Mouse (Mus musculus): ENCODE results near the gene Mrpl27. TPM values are rescaled to one million over a fixed set of nuclear protein-coding genes. Genes with fewer than 3 reads are reported as not detected.

Mrpl27 gene
- total RNA-seq (2018; cell fraction: chromatin; rRNA removed), result 10 to 100 TPM in 12 of 26 experiments, 1 to 10 TPM in 14; 3.0 to 20.9 (median 9.1) TPM
- total RNA-seq (2018; cell fraction: cytosol; rRNA removed), result 100 to 1,000 TPM in 17 of 26 experiments, 10 to 100 TPM in 9; 68.6 to 149 (median 112) TPM
- total RNA-seq (2018; cell fraction: nucleus; rRNA removed), result 10 to 100 TPM in 24 of 26 experiments, 1 to 10 TPM in 2; 7.6 to 47.6 (median 26.1) TPM
- 67.1 to 97.3 TPM (median 81.8 TPM) in 3 replicates for polyA plus RNA-seq (2018)

DNA sequence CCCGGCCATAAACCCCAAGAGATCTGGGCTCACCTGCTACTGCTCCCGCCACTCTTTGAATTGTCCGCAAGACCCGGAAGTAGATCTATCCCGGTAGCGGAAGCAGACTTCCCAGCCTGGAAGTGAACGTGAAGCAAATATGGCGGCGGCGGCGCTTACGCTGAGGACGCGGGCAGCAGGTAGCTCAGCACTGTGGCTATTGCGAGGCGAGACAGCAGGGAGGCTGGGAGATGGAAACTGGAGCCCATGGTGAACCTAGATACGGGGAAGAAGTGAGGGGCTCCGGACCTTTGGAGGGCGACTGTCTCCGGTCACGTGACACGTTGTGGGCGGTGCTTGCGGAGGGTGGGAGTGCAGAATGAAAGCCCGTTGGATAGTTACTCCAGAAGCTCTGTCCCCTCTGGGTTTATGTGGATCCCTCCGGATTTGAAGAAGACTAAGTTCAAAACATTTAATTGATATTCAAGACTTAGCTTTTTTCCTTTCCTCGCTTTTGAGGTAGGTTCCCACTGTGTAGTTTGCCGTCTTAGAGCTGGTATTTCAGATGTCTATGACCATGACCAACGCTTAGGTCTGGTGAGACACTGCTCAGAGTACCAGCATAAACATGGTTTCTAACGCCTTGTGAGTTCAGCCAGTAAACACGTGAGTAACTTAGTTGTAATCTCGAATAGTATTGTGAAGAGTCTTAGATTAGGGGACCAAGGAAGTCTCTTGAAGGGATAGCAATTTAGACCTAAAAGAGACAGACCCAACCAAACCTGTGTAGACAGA is at the start of gene Mrpl27, which contains the start of gene Eme1:
Gene Mrpl27, plus strand, starts transcription at position 105 of the 774 bp plus-strand sequence.
Gene Eme1, minus strand, starts transcription at position 302 of the 774 bp plus-strand sequence.
- H3K27ac ChIP-seq, result peak within 1 kb of the TSS; percentile 95
- H3K36me3 ChIP-seq (ENCODE audit: inconsistent target), result peaks cover 20% of the 10 kb centered on the region; the same call in 1 of the 2 replicates
- peak within 1 kb of the TSS; percentile 88 for H3K4me3 ChIP-seq (ENCODE audit: inconsistent target)
- under 1% methylated on average over 32 of the region's 32 CpGs for WGBS (ENCODE audit: missing documents)
- H3K79me2 ChIP-seq (ENCODE audit: inconsistent target), result peaks cover 46% of the 10 kb centered on the region

DNA sequence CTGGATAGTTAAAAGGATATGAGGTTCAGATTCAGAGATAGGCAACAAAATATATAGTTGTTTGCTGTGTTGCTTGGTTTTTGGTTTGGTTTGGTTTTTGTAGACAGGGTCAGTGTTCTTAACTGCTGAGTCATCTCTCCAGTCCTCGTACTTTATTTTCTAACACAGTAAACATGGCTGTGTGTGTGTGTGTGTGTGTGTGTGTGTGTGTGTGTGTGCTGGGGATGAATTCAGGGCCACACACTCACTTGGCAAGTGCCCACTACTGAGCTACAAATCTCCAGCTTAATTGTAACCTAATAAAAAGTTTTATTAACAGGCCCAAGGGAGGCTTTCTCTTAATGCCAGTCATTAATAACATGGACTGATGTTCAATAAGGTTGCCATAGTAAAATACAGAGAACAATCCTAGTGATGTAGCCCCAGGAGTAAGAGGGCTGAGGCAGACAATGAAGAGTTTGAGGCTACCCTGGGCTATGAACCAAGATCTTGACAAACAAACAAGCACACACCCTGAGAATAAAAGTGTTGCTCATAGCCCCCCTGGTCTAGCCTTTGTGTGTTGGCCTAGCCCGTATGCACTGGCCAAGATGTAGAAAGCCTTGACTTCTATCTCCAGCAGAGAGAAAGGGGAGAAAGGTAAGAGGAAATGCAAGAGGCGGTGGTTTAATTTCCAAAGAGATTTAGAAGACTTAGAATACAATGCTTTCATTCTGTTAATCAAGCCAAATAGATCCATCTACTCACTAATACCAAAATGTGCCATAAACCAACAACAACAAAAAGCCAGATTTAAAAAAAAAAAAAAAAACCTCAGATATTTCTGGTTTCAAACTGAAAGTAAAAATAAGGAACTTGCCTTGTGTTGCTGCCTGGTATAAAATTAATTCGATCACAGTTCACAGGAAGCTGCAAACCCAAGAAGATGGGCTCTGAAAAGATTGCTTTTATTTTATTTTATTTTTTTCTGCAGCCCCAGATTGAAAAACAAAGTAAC is 42.5 kb upstream of the Mrpl27 start:
- Histone ChIP-seq H3K4me3 (ENCODE audit: inconsistent target) (no peak overlapping the region; the same call in 1 of the 2 replicates), H3K79me2 (ENCODE audit: inconsistent target) (no peaks in the 10 kb centered on the region), H3K27ac (peak overlapping the region; percentile 48), H3K36me3 (ENCODE audit: inconsistent target) (no peaks in the 10 kb centered on the region)
- 24% methylated on average over 4 of the region's 4 CpGs for WGBS (ENCODE audit: missing documents)

- 98% methylated on average over 4 of the region's 4 CpGs for WGBS (ENCODE audit: missing documents)
- Histone ChIP-seq H3K27ac (no peak overlapping the region), H3K4me3 (ENCODE audit: inconsistent target) (no peak overlapping the region), H3K36me3 (ENCODE audit: inconsistent target) (no peaks in the 10 kb centered on the region), H3K79me2 (ENCODE audit: inconsistent target) (no peaks in the 10 kb centered on the region)
These were observed 39.0 kb upstream of the Mrpl27 start for GRCm38 (mm10) chr11:94614603-94615002.

DNA sequence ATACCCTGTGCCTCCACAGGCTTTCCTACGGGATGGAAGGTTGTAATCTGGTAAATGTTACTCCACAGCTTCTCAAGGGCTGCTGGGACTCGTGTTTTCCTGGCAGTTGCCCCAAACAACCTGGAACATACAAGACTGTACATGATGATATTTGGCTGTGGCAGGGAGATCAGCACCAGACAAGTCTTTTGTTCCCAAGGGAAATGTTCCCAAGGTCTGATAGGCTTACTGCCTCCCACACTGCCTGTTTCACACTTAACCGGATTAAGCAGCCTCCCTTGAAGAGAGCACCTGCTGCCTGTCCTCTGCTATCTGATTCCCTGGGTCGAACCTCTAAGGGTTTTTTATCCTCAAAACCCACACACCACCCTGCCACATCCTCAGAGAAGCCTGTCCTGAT is 38.1 kb upstream of the Mrpl27 start:
- H3K79me2 ChIP-seq (ENCODE audit: inconsistent target), result no peaks in the 10 kb centered on the region
- no peak overlapping the region for H3K4me3 ChIP-seq (ENCODE audit: inconsistent target)
- H3K27ac ChIP-seq, result no peak overlapping the region
- no peaks in the 10 kb centered on the region for H3K36me3 ChIP-seq (ENCODE audit: inconsistent target)
- WGBS (ENCODE audit: missing documents), result 78% methylated on average over 4 of the region's 4 CpGs

GRCm38 (mm10) chr11:94617646-94618045 is 35.9 kb upstream of the Mrpl27 start:
- WGBS (ENCODE audit: missing documents), result 100% methylated on average over 2 of the region's 2 CpGs
- H3K4me3 ChIP-seq (ENCODE audit: inconsistent target), result no peak overlapping the region

DNA sequence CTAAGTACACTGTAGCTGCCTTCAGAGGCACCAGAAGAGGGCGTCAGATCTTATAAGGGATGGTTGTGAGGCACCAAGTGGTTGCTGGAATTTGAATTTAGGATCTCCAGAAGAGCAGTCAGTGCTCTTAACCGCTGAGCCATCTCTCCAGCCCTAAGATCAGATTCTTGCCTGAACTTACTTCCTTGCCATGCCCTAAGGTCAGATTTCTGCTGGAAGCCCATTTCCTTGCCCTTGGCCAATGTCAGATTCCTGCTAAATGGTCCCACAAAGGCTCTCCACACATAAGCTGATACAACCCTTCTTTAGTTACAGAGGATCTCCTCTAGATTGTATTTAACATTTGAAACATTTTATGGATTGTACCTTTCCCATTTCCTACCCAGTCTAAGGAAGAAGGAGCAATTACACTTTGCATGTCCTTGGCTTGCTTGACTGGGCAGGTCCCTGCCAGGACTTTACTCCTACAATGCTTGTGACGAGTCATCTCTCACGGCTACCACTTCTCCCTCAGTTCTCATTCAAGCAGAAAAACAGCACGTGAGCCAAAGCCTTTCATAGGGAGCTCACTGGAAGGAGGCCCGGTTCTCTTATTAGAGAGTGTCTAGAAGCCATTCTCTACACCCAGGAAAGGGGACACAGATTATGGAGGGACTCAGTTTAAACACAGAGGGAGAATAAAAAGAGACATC is 32.7 kb upstream of the Mrpl27 start:
- Histone ChIP-seq H3K27ac (no peak overlapping the region), H3K4me3 (ENCODE audit: inconsistent target) (no peak overlapping the region), H3K79me2 (ENCODE audit: inconsistent target) (no peaks in the 10 kb centered on the region), H3K36me3 (ENCODE audit: inconsistent target) (no peaks in the 10 kb centered on the region)
- WGBS (ENCODE audit: missing documents), result 63% methylated on average over 6 of the region's 6 CpGs

More at GRCm38 (mm10) chr11:94617646-94618045, 35.9 kb upstream of the Mrpl27 start:
- H3K36me3 ChIP-seq (ENCODE audit: inconsistent target), result no peaks in the 10 kb centered on the region
- H3K27ac ChIP-seq, result no peak overlapping the region
- no peaks in the 10 kb centered on the region for H3K79me2 ChIP-seq (ENCODE audit: inconsistent target)

DNA sequence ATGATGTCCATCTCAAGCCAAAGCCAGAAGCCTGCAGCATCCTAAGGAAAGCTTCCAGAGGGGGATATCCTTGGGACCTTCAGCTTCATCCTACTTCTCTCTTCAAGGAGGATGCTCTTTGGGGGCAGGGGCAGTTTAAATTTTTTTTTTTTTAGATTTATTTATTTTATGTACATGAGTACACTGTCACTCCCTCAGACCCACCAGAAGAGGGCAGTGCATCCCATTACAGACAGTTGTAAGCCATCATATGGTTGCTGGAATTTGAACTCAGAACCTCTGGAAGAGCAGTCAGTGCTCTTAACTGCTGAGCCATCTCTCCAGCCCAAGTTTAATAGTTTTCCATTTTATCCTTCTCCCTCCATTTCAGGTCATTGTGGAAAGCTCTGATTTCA is 32.1 kb upstream of the Mrpl27 start:
- no peak overlapping the region for H3K27ac ChIP-seq
- H3K79me2 ChIP-seq (ENCODE audit: inconsistent target), result no peaks in the 10 kb centered on the region
- no peak overlapping the region for H3K4me3 ChIP-seq (ENCODE audit: inconsistent target)
- H3K36me3 ChIP-seq (ENCODE audit: inconsistent target), result no peaks in the 10 kb centered on the region

DNA sequence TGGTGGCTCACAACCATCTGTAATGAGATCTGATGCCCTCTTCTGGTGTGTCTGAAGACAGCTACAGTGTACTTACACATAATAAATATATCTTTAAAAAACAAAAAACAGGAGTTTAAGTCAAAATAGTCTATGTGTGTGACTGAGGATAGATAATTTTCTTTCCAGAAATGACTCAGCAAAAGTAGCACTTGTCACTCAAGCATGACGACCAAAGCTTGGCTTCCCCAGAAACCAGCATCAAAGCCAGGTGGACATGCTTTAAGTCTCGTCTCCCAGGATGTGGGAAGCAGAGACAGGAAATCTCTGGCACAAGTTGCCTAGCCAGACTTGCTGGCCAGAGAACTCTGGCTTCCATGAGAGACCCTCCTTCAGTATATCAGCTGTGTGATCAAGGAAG is 31.4 kb upstream of the Mrpl27 start:
- H3K36me3 ChIP-seq (ENCODE audit: inconsistent target), result no peaks in the 10 kb centered on the region
- H3K79me2 ChIP-seq (ENCODE audit: inconsistent target), result no peaks in the 10 kb centered on the region
- no peak overlapping the region for H3K4me3 ChIP-seq (ENCODE audit: inconsistent target)
- no peak overlapping the region for H3K27ac ChIP-seq
- WGBS (ENCODE audit: missing documents), result 42% methylated on average over 2 of the region's 2 CpGs

DNA sequence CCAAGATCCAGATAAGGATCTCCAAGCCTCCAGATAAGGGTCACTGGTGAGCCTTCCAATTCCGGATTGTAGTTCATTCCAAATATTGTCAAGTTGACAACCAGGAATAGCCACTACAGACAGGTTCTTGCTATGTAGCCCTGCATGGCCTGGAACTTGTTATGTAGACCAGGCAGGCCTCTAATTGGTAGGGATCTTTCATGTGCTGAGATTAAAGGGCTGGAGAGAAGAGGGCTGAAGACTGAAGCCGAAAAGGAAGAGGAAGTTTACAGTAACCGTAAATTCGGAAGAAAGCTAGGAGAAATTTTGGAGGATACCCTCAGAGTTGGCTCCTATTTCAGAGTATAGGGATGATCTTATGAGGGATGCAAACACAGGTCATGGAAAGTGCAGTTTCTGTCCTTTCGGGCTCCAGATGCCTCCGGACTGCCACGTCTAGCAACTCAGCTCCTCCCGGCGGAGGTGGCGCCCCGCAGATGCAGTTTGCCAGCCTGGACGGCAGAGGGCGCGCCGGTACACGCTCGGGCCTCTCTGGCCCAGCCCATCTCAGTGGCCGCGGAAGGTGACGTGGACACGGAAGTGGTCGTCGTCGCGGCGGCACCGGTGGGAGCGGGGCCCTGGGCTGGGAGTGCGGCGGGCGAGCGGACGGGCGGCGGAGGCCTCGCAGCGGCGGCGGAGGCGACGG is 24.2 kb upstream of the Mrpl27 start, which contains the start of gene Lrrc59:
Gene Lrrc59, plus strand, starts transcription at position 569 of the 685 bp plus-strand sequence.
- WGBS (ENCODE audit: missing documents), result 1% methylated on average over 38 of the region's 41 CpGs
- peak within 1 kb of the TSS; percentile 71 for H3K27ac ChIP-seq
- peaks cover 46% of the 10 kb centered on the region for H3K79me2 ChIP-seq (ENCODE audit: inconsistent target)
- peaks cover 19% of the 10 kb centered on the region for H3K36me3 ChIP-seq (ENCODE audit: inconsistent target)
- H3K4me3 ChIP-seq (ENCODE audit: inconsistent target), result peak within 1 kb of the TSS; percentile 99

GRCm38 (mm10) chr11:94629884-94630198 is 23.7 kb upstream of the Mrpl27 start:
- Histone ChIP-seq H3K4me3 (ENCODE audit: inconsistent target) (peak overlapping the region; percentile 99), H3K27ac (peak overlapping the region; percentile 71), H3K79me2 (ENCODE audit: inconsistent target) (peaks cover 51% of the 10 kb centered on the region), H3K36me3 (ENCODE audit: inconsistent target) (peaks cover 24% of the 10 kb centered on the region)
- 0% methylated on average over 26 of the region's 28 CpGs for WGBS (ENCODE audit: missing documents)

- 14% methylated on average over 26 of the region's 26 CpGs for WGBS (ENCODE audit: missing documents)
- Histone ChIP-seq H3K27ac (peak overlapping the region; percentile 71), H3K79me2 (ENCODE audit: inconsistent target) (peaks cover 56% of the 10 kb centered on the region), H3K36me3 (ENCODE audit: inconsistent target) (peaks cover 30% of the 10 kb centered on the region), H3K4me3 (ENCODE audit: inconsistent target) (peak overlapping the region; percentile 99)
These were observed 23.2 kb upstream of the Mrpl27 start for GRCm38 (mm10) chr11:94630199-94631011.

GRCm38 (mm10) chr11:94631969-94632368 is 21.6 kb upstream of the Mrpl27 start:
- H3K36me3 ChIP-seq (ENCODE audit: inconsistent target), result peaks cover 45% of the 10 kb centered on the region
- H3K27ac ChIP-seq, result no peak overlapping the region
- no peak overlapping the region for H3K4me3 ChIP-seq (ENCODE audit: inconsistent target)
- WGBS (ENCODE audit: missing documents), result 100% methylated on average over 5 of the region's 5 CpGs
- peaks cover 72% of the 10 kb centered on the region for H3K79me2 ChIP-seq (ENCODE audit: inconsistent target)

DNA sequence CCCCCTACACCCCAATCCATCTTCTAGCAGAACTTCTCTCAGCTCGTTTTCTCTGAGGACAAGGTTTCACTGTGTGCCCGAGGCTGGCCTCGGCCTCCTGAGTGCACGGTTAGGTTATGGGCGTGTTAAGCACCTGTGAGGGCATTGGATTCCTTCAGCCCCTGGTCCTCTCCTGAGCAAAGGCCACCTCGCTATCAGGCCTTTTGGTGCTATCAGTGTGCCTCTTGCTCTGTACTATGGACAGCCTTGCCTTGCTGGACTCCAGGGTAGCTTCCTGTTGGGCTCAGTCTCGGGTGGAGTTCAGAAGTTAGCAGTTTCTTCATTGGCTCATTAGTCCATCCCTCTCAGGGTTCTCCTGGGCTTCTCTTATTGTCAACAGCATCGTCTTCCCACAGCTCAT is 20.6 kb upstream of the Mrpl27 start:
- Histone ChIP-seq H3K27ac (no peak overlapping the region), H3K4me3 (ENCODE audit: inconsistent target) (no peak overlapping the region), H3K79me2 (ENCODE audit: inconsistent target) (peaks cover 73% of the 10 kb centered on the region), H3K36me3 (ENCODE audit: inconsistent target) (peaks cover 55% of the 10 kb centered on the region)
- 90% methylated on average over 8 of the region's 8 CpGs for WGBS (ENCODE audit: missing documents)

Data from macrophage (primary cell).